Mouse (Mus musculus): ENCODE measurements at regions not wholly inside any gene's neighbourhood (a gene's known extent, or its start where the extent isn't known, plus 50 kb on each side); places are given as distances from the start of the nearest gene placed in this dataset.

- TF ChIP-seq CTCF (IDR thresholded peaks at IDR 0.05; ENCODE audit: low read depth, low read length) (no peak), POLR2A (IDR thresholded peaks at IDR 0.05; ENCODE audit: extremely low read depth, insufficient read depth, low read length) (no peak)
These were observed 107.8 kb upstream of the Nebl start for GRCm38 (mm10) chr2:17838859-17839581.
